Mouse (Mus musculus): ENCODE results near the gene Smim14.

- TF ChIP-seq CTCF (IDR thresholded peaks at IDR 0.05; ENCODE audit: extremely low read depth, insufficient read depth, insufficient read length, insufficient replicate concordance) = no peak
- TF ChIP-seq POLR2A (IDR thresholded peaks at IDR 0.05; ENCODE audit: low read depth, low read length) = no peak
These were observed 28.6 kb downstream of the Smim14 start for GRCm38 (mm10) chr5:65508395-65508794.

Measured in spleen, adult 2 months (tissue).